Comparison of ENCODE assay signal across 8 mouse cellular contexts in genomic region chr5:31202933-31203332, GRCm38 (mm10). TPM values are rescaled to one million over a fixed set of nuclear protein-coding genes. Genes with fewer than 3 reads are reported as not detected.
DNase-seq lines count a peak whose midpoint lies in the region; ATAC-seq and TF ChIP-seq lines count a peak whose summit lies in the region.

No protein-coding gene starts in this region.

- intact Hi-C loops in heart, adult 2 months (cut with DNase I), result loop anchor here (2.0 to 10.0 kb wide), 3 partner anchors 18 to 252 kb away; partner anchors contain the start of genes Gtf3c2, Ppm1g and Zfp512
- intact Hi-C loops in left cerebral cortex, postnatal 36 days (cut with DNase I), result loop anchor here (1.0 kb wide), 1 partner anchor 10 kb away; the partner anchor contains the start of genes Eif2b4 and Snx17

- H3K79me2 ChIP-seq in heart, adult 2 months (replicated peaks; ENCODE audit: control insufficient read depth, insufficient read depth, low read length), result no peaks in the 10 kb centered on the region; the same call in 1 of the 2 replicates

- H3K4me3 ChIP-seq in heart, adult 2 months, result no peak overlapping the region; the same call in 1 of the 2 replicates
- H3K4me3 ChIP-seq in ES-Bruce4 (ENCODE audit: low read depth, low read length), result peak overlapping the region; percentile 80; the same call in 1 of the 2 replicates
- H3K4me3 ChIP-seq in heart, embryonic 16.5 days (ENCODE audit: low read length), result peak overlapping the region; percentile 72
- peak overlapping the region; percentile 70 for H3K4me3 ChIP-seq in liver, postnatal 0 days (ENCODE audit: low read depth, low read length)

- no peaks in the 10 kb centered on the region for H3K27me3 ChIP-seq in heart, adult 2 months (ENCODE audit: control insufficient read depth, insufficient read depth, low read length)
- H3K27me3 ChIP-seq in ES-Bruce4 (ENCODE audit: control insufficient read depth, insufficient read depth, low read length, poor library complexity, severe bottlenecking), result no peaks in the 10 kb centered on the region
- H3K27me3 ChIP-seq in heart, embryonic 16.5 days (ENCODE audit: control insufficient read depth, insufficient read depth, low read length), result no peaks in the 10 kb centered on the region
- H3K27me3 ChIP-seq in liver, postnatal 0 days (ENCODE audit: insufficient read depth, low read length), result no peaks in the 10 kb centered on the region

- H3K27ac ChIP-seq in heart, adult 2 months, result peak overlapping the region; percentile 88; the same call in 1 of the 2 replicates
- no peak overlapping the region for H3K27ac ChIP-seq in ES-Bruce4 (ENCODE audit: insufficient read depth, low read length)
- peak overlapping the region; percentile 85 for H3K27ac ChIP-seq in heart, embryonic 16.5 days (ENCODE audit: low read length)
- peak overlapping the region; percentile 75 for H3K27ac ChIP-seq in liver, postnatal 0 days (ENCODE audit: low read depth)

- no peaks in the 10 kb centered on the region for H3K9me3 ChIP-seq in ES-Bruce4 (replicated peaks; ENCODE audit: control insufficient read depth, insufficient read depth, low read length, poor library complexity, severe bottlenecking)
- H3K9me3 ChIP-seq in heart, embryonic 16.5 days (replicated peaks; ENCODE audit: control insufficient read depth, low read length), result peaks cover 4% of the 10 kb centered on the region
- peaks cover 3% of the 10 kb centered on the region; the same call in 1 of the 2 replicates for H3K9me3 ChIP-seq in liver, postnatal 0 days (ENCODE audit: low read length)

- H3K36me3 ChIP-seq in heart, adult 2 months (ENCODE audit: control insufficient read depth, insufficient read depth, low read length), result no peaks in the 10 kb centered on the region
- peaks cover 58% of the 10 kb centered on the region for H3K36me3 ChIP-seq in ES-Bruce4 (ENCODE audit: control insufficient read depth, insufficient read depth, low read length, poor library complexity, severe bottlenecking)
- peaks cover 72% of the 10 kb centered on the region for H3K36me3 ChIP-seq in heart, embryonic 16.5 days (ENCODE audit: control insufficient read depth, insufficient read depth)
- H3K36me3 ChIP-seq in liver, postnatal 0 days (replicated peaks; ENCODE audit: insufficient read depth, low read length), result peaks cover 73% of the 10 kb centered on the region

- no peak for TF ChIP-seq EP300 in heart, adult 2 months (IDR thresholded peaks at IDR 0.05; ENCODE audit: insufficient read depth, low read depth, low read length)
- no peak for TF ChIP-seq EP300 in ES-Bruce4 (IDR thresholded peaks at IDR 0.05; ENCODE audit: insufficient read depth, low read depth, low read length)
- TF ChIP-seq EP300 in liver, postnatal 0 days (IDR thresholded peaks at IDR 0.05; ENCODE audit: low read depth), result no peak

- TF ChIP-seq CTCF in heart, adult 2 months (IDR thresholded peaks at IDR 0.05), result no peak
- TF ChIP-seq CTCF in ES-Bruce4 (IDR thresholded peaks at IDR 0.05; ENCODE audit: low read depth, low read length), result no peak
- no peak for TF ChIP-seq CTCF in liver, postnatal 0 days (IDR thresholded peaks at IDR 0.05; ENCODE audit: low read depth)

- TF ChIP-seq POLR2A in heart, adult 2 months (IDR thresholded peaks at IDR 0.05; ENCODE audit: insufficient read depth, low read depth, low read length), result no peak
- TF ChIP-seq POLR2A in ES-Bruce4 (IDR thresholded peaks at IDR 0.05; ENCODE audit: insufficient read depth, low read length), result no peak

- no peak for DNase-seq in heart, adult 2 months
- DNase-seq in heart, adult 18-20 months, result no peak
- no peak for DNase-seq in liver, postnatal 0 days
- no peak for DNase-seq in urinary bladder, postnatal 10 days (ENCODE audit: low spot score)
- no peak for DNase-seq in left cerebral cortex, postnatal 36 days (ENCODE audit: low spot score in 2 of 2)

- no peak for ATAC-seq in heart, embryonic 16.5 days (replicated peaks; ENCODE audit: extremely low read depth, insufficient read depth, low FRiP score)
- no peak for ATAC-seq in liver, postnatal 0 days
- no peak for ATAC-seq in frontal cortex, adult (ENCODE audit: low TSS enrichment)

- peak overlapping the region; percentile 88 for H3K4me2 ChIP-seq in heart, embryonic 16.5 days (ENCODE audit: low read depth, low read length)
- H3K4me2 ChIP-seq in liver, postnatal 0 days (ENCODE audit: low read depth, low read length), result peak overlapping the region; percentile 97

- WGBS in heart, adult 2 months, result 92% methylated on average over 7 of the region's 7 CpGs
- WGBS in heart, embryonic 16.5 days, result 81% methylated on average over 7 of the region's 7 CpGs
- WGBS in liver, postnatal 0 days (ENCODE audit: insufficient replicate concordance), result 82% methylated on average over 7 of the region's 7 CpGs

- H3K4me1 ChIP-seq in heart, adult 2 months (ENCODE audit: control insufficient read depth, insufficient read depth, low read length), result peaks cover 1% of the 10 kb centered on the region; the same call in 1 of the 2 replicates
- no peaks in the 10 kb centered on the region for H3K4me1 ChIP-seq in ES-Bruce4 (ENCODE audit: control insufficient read depth, insufficient read depth, low read length)
- peaks cover 14% of the 10 kb centered on the region for H3K4me1 ChIP-seq in heart, embryonic 16.5 days (ENCODE audit: control insufficient read depth, insufficient read depth, low read length)
- peaks cover 19% of the 10 kb centered on the region for H3K4me1 ChIP-seq in liver, postnatal 0 days (ENCODE audit: insufficient read depth)

- no peak overlapping the region for H3K9ac ChIP-seq in heart, adult 2 months (ENCODE audit: low read depth, low read length)
- H3K9ac ChIP-seq in ES-Bruce4 (ENCODE audit: low read depth, poor library complexity, severe bottlenecking), result peak overlapping the region; percentile 39
- peak overlapping the region; percentile 82; the same call in 1 of the 2 replicates for H3K9ac ChIP-seq in heart, embryonic 16.5 days (ENCODE audit: low read length)
- peak overlapping the region; percentile 47; the same call in 1 of the 2 replicates for H3K9ac ChIP-seq in liver, postnatal 0 days (replicated peaks)

RNA-seq across cellular contexts. Expression of gene Zfp513, which starts 0.8 kb away (rescaled TPM):
- total RNA-seq in heart, adult 2 months (2021), result 1 to 10 TPM; 6.6 to 8.1 TPM
- 12.7 and 14.2 TPM in 2 replicates for polyA plus RNA-seq in heart, adult 2 months (2012; rRNA removed)
- total RNA-seq in heart, adult 18-20 months (2021), result 1 to 10 TPM; 7.6 to 8.5 TPM
- 25.5 and 25.8 TPM in 2 replicates for polyA plus RNA-seq in ES-Bruce4 (2011; ENCODE audit: insufficient read depth, insufficient read length, low read depth, missing spikeins)
- 6.2 and 6.5 TPM in 2 replicates for polyA plus RNA-seq in heart, embryonic 16.5 days (2015; fragmentation: Nextera tagmentation; extraction: Ambion mirVana)
- polyA plus RNA-seq in liver, postnatal 0 days (2015; fragmentation: Nextera tagmentation; extraction: Ambion mirVana), result 2.9 TPM in 2 replicates
- 10 to 100 TPM; 26.8 to 29.3 TPM for total RNA-seq in left cerebral cortex, postnatal 36 days (2021)

RNA-seq across cellular contexts. Expression of gene Eif2b4, which starts 9.7 kb away (rescaled TPM):
- total RNA-seq in heart, adult 2 months (2021), result 10 to 100 TPM; 48.0 to 50.8 TPM
- 61.3 and 88.9 TPM in 2 replicates for polyA plus RNA-seq in heart, adult 2 months (2012; rRNA removed)
- 10 to 100 TPM; 41.1 to 58.1 TPM for total RNA-seq in heart, adult 18-20 months (2021)
- polyA plus RNA-seq in ES-Bruce4 (2011; ENCODE audit: insufficient read depth, insufficient read length, low read depth, missing spikeins), result 40.7 and 45.2 TPM in 2 replicates
- polyA plus RNA-seq in heart, embryonic 16.5 days (2015; fragmentation: Nextera tagmentation; extraction: Ambion mirVana), result 61.4 and 73.3 TPM in 2 replicates
- 35.5 and 36.8 TPM in 2 replicates for polyA plus RNA-seq in liver, postnatal 0 days (2015; fragmentation: Nextera tagmentation; extraction: Ambion mirVana)
- 10 to 100 TPM; 36.2 to 41.1 TPM for total RNA-seq in left cerebral cortex, postnatal 36 days (2021)

RNA-seq across cellular contexts. Expression of gene Snx17, which starts 9.9 kb away (rescaled TPM):
- total RNA-seq in heart, adult 2 months (2021), result 10 to 100 TPM; 58.1 to 63.2 TPM
- 66.8 and 85.1 TPM in 2 replicates for polyA plus RNA-seq in heart, adult 2 months (2012; rRNA removed)
- total RNA-seq in heart, adult 18-20 months (2021), result 10 to 100 TPM; 58.4 to 64.5 TPM
- 40.0 and 45.9 TPM in 2 replicates for polyA plus RNA-seq in ES-Bruce4 (2011; ENCODE audit: insufficient read depth, insufficient read length, low read depth, missing spikeins)
- 113 and 122 TPM in 2 replicates for polyA plus RNA-seq in heart, embryonic 16.5 days (2015; fragmentation: Nextera tagmentation; extraction: Ambion mirVana)
- polyA plus RNA-seq in liver, postnatal 0 days (2015; fragmentation: Nextera tagmentation; extraction: Ambion mirVana), result 29.4 and 29.9 TPM in 2 replicates
- total RNA-seq in left cerebral cortex, postnatal 36 days (2021), result 10 to 100 TPM; 78.9 to 84.4 TPM

RNA-seq across cellular contexts. Expression of gene Ppm1g, which starts 17.6 kb away (rescaled TPM):
- total RNA-seq in heart, adult 2 months (2021), result 10 to 100 TPM; 51.1 to 60.8 TPM
- 26.6 and 35.1 TPM in 2 replicates for polyA plus RNA-seq in heart, adult 2 months (2012; rRNA removed)
- total RNA-seq in heart, adult 18-20 months (2021), result 10 to 100 TPM; 55.1 to 62.9 TPM
- polyA plus RNA-seq in ES-Bruce4 (2011; ENCODE audit: insufficient read depth, insufficient read length, low read depth, missing spikeins), result 188 and 225 TPM in 2 replicates
- 102 and 103 TPM in 2 replicates for polyA plus RNA-seq in heart, embryonic 16.5 days (2015; fragmentation: Nextera tagmentation; extraction: Ambion mirVana)
- polyA plus RNA-seq in liver, postnatal 0 days (2015; fragmentation: Nextera tagmentation; extraction: Ambion mirVana), result 49.4 and 56.9 TPM in 2 replicates
- total RNA-seq in left cerebral cortex, postnatal 36 days (2021), result 10 to 100 TPM; 70.2 to 71.8 TPM

RNA-seq across cellular contexts. Expression of gene Gtf3c2, which starts 23.0 kb away (rescaled TPM):
- 10 to 100 TPM; 27.4 to 32.3 TPM for total RNA-seq in heart, adult 2 months (2021)
- 34.8 and 56.2 TPM in 2 replicates for polyA plus RNA-seq in heart, adult 2 months (2012; rRNA removed)
- total RNA-seq in heart, adult 18-20 months (2021), result 10 to 100 TPM; 19.7 to 28.5 TPM
- polyA plus RNA-seq in ES-Bruce4 (2011; ENCODE audit: insufficient read depth, insufficient read length, low read depth, missing spikeins), result 104 and 106 TPM in 2 replicates
- polyA plus RNA-seq in heart, embryonic 16.5 days (2015; fragmentation: Nextera tagmentation; extraction: Ambion mirVana), result 39.7 and 46.4 TPM in 2 replicates
- polyA plus RNA-seq in liver, postnatal 0 days (2015; fragmentation: Nextera tagmentation; extraction: Ambion mirVana), result 15.0 and 16.8 TPM in 2 replicates
- 10 to 100 TPM; 48.0 to 73.7 TPM for total RNA-seq in left cerebral cortex, postnatal 36 days (2021)
